Mouse (Mus musculus): ENCODE data around the gene Gm45785.
"Not testable (repeated sequence)": the region's sequence is repeated elsewhere in the genome, so short reads cannot be mapped to it uniquely, and the experiment has no call there.

Gene Gm45785

GRCm38 (mm10) chr7:140855860-140856784 lies at the start of gene Gm45785:
Gene Gm45785 (minus strand): TSS chr7:140856331.
- peak; percentile 78 to 90 for DNase-seq (ENCODE audit: low spot score in 2 of 2)

- no peak for DNase-seq (ENCODE audit: low spot score in 2 of 2)
These were observed 49.5 kb upstream of the Gm45785 start for GRCm38 (mm10) chr7:140905642-140906081.

- DNase-seq (ENCODE audit: low spot score in 2 of 2): peak in 1 of 2 experiments; percentile 41
These were observed 47.1 kb upstream of the Gm45785 start for GRCm38 (mm10) chr7:140903212-140903611.

- DNase-seq (ENCODE audit: low spot score in 2 of 2): no peak
These were observed 46.1 kb upstream of the Gm45785 start for GRCm38 (mm10) chr7:140902036-140902875.

GRCm38 (mm10) chr7:140900220-140900619 lies 44.1 kb upstream of the Gm45785 start, which contains the start of gene Cox8b:
Gene Cox8b (minus strand): TSS chr7:140900446.
- no peak for DNase-seq (ENCODE audit: low spot score in 2 of 2)

GRCm38 (mm10) chr7:140899121-140899520 lies 43.0 kb upstream of the Gm45785 start:
- DNase-seq (ENCODE audit: low spot score in 2 of 2): no peak

- no peak for DNase-seq (ENCODE audit: low spot score in 2 of 2)
These were observed 41.7 kb upstream of the Gm45785 start for GRCm38 (mm10) chr7:140897863-140898262.

GRCm38 (mm10) chr7:140894611-140895010 lies 38.5 kb upstream of the Gm45785 start:
- DNase-seq (ENCODE audit: low spot score in 2 of 2): no peak

- no peak for DNase-seq (ENCODE audit: low spot score in 2 of 2)
These were observed 37.9 kb upstream of the Gm45785 start for GRCm38 (mm10) chr7:140894031-140894430.

- not testable (repeated sequence) for DNase-seq (ENCODE audit: low spot score in 2 of 2)
These were observed 34.5 kb upstream of the Gm45785 start for GRCm38 (mm10) chr7:140890636-140891035.

GRCm38 (mm10) chr7:140882469-140882803 lies 26.3 kb upstream of the Gm45785 start:
- no peak for DNase-seq (ENCODE audit: low spot score in 2 of 2)

GRCm38 (mm10) chr7:140881696-140882468 lies 25.8 kb upstream of the Gm45785 start, which contains the start of the genes Psmd13 and Sirt3:
Gene Psmd13 (plus strand): TSS chr7:140881968.
Gene Sirt3 (minus strand): TSS chr7:140882309.
- DNase-seq (ENCODE audit: low spot score in 2 of 2): peak; percentile 91 to 94

- no peak for DNase-seq (ENCODE audit: low spot score in 2 of 2)
These were observed 24.9 kb upstream of the Gm45785 start for GRCm38 (mm10) chr7:140880865-140881515.

GRCm38 (mm10) chr7:140880419-140880818 lies 24.3 kb upstream of the Gm45785 start:
- no peak for DNase-seq (ENCODE audit: low spot score in 2 of 2)

GRCm38 (mm10) chr7:140879355-140879754 lies 23.2 kb upstream of the Gm45785 start:
- no peak for DNase-seq (ENCODE audit: low spot score in 2 of 2)

GRCm38 (mm10) chr7:140877364-140877763 lies 21.2 kb upstream of the Gm45785 start:
- DNase-seq (ENCODE audit: low spot score in 2 of 2): no peak

GRCm38 (mm10) chr7:140874224-140874623 lies 18.1 kb upstream of the Gm45785 start:
- DNase-seq (ENCODE audit: low spot score in 2 of 2): no peak

- DNase-seq (ENCODE audit: low spot score in 2 of 2): no peak
These were observed 8.6 kb upstream of the Gm45785 start for GRCm38 (mm10) chr7:140864761-140865160.

- no peak for DNase-seq (ENCODE audit: low spot score in 2 of 2)
These were observed 4.6 kb upstream of the Gm45785 start for GRCm38 (mm10) chr7:140860728-140861127.

GRCm38 (mm10) chr7:140859997-140860396 lies 3.9 kb upstream of the Gm45785 start:
- no peak for DNase-seq (ENCODE audit: low spot score in 2 of 2)

GRCm38 (mm10) chr7:140858746-140859145 lies 2.6 kb upstream of the Gm45785 start:
- DNase-seq (ENCODE audit: low spot score in 2 of 2): no peak
